Mouse (Mus musculus) liver, embryonic 14.5 days (tissue): Measurements from ENCODE around the gene Gcfc2. TPM values are rescaled to one million over a fixed set of nuclear protein-coding genes. Genes with fewer than 3 reads are reported as not detected.

Experiments
- ATAC-seq: fragments of 200-750 bp; cut with Nextera tagmentation; 2 replicates; pipeline ENCODE4 v1.8.0; 2017; ENCODE audit warnings: moderate number of reproducible peaks, mild to moderate bottlenecking, moderate library complexity; ENCODE audit not compliant: insufficient read depth
- DNase-seq, 3 experiments: peaks; one replicate each; pipeline ENCODE4 v3.0.0-alpha.2; 2012 to 2013; ENCODE audit warnings: low read depth in 3 of 3, low spot score in 3 of 3
- H3K27ac ChIP-seq: fragments of 300-500 bp; sonication (generic); 2 replicates; pipeline ENCODE4 v1.5.1; 2014; ENCODE audit warnings: moderate library complexity, mild to moderate bottlenecking, control low read depth, inconsistent platforms
- H3K27me3 ChIP-seq: fragments of 300-500 bp; sonication (generic); 2 replicates; pipeline ENCODE4 v1.6.1; 2014; ENCODE audit warnings: mild to moderate bottlenecking, low read length, moderate library complexity; ENCODE audit not compliant: control insufficient read depth, insufficient read depth
- H3K36me3 ChIP-seq: fragments of 300-500 bp; sonication (generic); replicated peaks from 2 replicates; pipeline ENCODE4 v1.6.1; 2014; ENCODE audit warnings: low read depth; ENCODE audit not compliant: control insufficient read depth, insufficient read depth
- H3K4me1 ChIP-seq, 2 experiments: fragments of 200-500 bp in 1 of 2; fragments of 300-500 bp in 1 of 2; sonication (generic) in 1 of 2; replicated peaks; 2 replicates each; pipeline ENCODE4 v1.6.1; 2012 to 2014; ENCODE audit warnings: antibody characterized with exemption in 1 of 2, inconsistent platforms in 1 of 2, low read length in 1 of 2; ENCODE audit not compliant: control insufficient read depth in 2 of 2, insufficient read depth in 2 of 2
- H3K4me2 ChIP-seq: fragments of 300-500 bp; sonication (generic); 2 replicates; pipeline ENCODE4 v1.6.1; 2014; ENCODE audit warnings: low read depth, mild to moderate bottlenecking, control low read depth, moderate library complexity
- H3K4me3 ChIP-seq, 2 experiments: fragments of 200-500 bp in 1 of 2; fragments of 300-500 bp in 1 of 2; sonication (generic) in 1 of 2; 2 replicates each; pipeline ENCODE4 v1.5.1; 2012 to 2014; ENCODE audit warnings: low read depth in 2 of 2, low read length in 2 of 2, mild to moderate bottlenecking in 2 of 2, control low read depth in 1 of 2, inconsistent platforms in 1 of 2, moderate library complexity in 1 of 2; ENCODE audit not compliant: insufficient read depth in 1 of 2
- H3K9ac ChIP-seq: fragments of 300-500 bp; sonication (generic); replicated peaks from 2 replicates; pipeline ENCODE4 v1.6.1; 2014; ENCODE audit warnings: mild to moderate bottlenecking, control low read depth, moderate library complexity
- H3K9me3 ChIP-seq: fragments of 300-500 bp; sonication (generic); 2 replicates; pipeline ENCODE4 v1.6.1; 2016; ENCODE audit warnings: low read length, mixed read lengths; ENCODE audit not compliant: control insufficient read depth
- CTCF ChIP-seq: IDR thresholded peaks from 2 replicates; pipeline ENCODE4 v1.5.1; 2016; ENCODE audit warnings: antibody characterized with exemption, low read depth, control low read depth
- EP300 ChIP-seq: IDR thresholded peaks from 2 replicates; pipeline ENCODE4 v1.6.1; 2016; ENCODE audit warnings: antibody characterized with exemption, low read depth
- WGBS: fragments of 180-500 bp; shearing (Covaris S2); extraction: QIAGEN DNeasy Blood & Tissue Kit; methylation state at CpG from one replicate; pipeline ENCODE4 v1.1.7; 2014; ENCODE audit not compliant: insufficient replicate concordance; 5-methylcytosine and 5-hydroxymethylcytosine counted together
- polyA plus RNA-seq, 2 experiments: library from polyadenylated mRNA; depleted of rRNA in 1 of 2; stranded (reverse) in 1 of 2; unstranded in 1 of 2; fragments of >200 nt; fragmentation: Nextera tagmentation in 1 of 2; extraction: Ambion mirVana in 1 of 2; gene quantifications; 2 replicates each; pipeline versions ENCODE4 v1.2.1 to v1.2.3; 2012 to 2014

Gene Gcfc2
- polyA plus RNA-seq, 2 experiments, result 2.5 to 4.3 TPM

- ATAC-seq, result no peak
- Histone ChIP-seq H3K27ac (no peak overlapping the region), H3K4me1 (no peaks in the 10 kb centered on the region), H3K4me3 (no peak overlapping the region), H3K36me3 (peaks cover 38% of the 10 kb centered on the region), H3K27me3 (no peaks in the 10 kb centered on the region), H3K4me2 (no peak overlapping the region), H3K9ac (no peak overlapping the region), H3K9me3 (no peaks in the 10 kb centered on the region)
- WGBS, result 68% methylated on average over 11 of the region's 11 CpGs
- DNase-seq, result no peak
- TF ChIP-seq CTCF (no peak), EP300 (no peak)
Observed at GRCm38 (mm10) chr6:81957992-81958391, 34.5 kb downstream of the Gcfc2 start.

GRCm38 (mm10) chr6:81959866-81960265, 36.4 kb downstream of the Gcfc2 start:
- no peak for ATAC-seq
- Histone ChIP-seq H3K9ac (no peak overlapping the region), H3K27me3 (no peaks in the 10 kb centered on the region), H3K4me3 (no peak overlapping the region), H3K27ac (no peak overlapping the region), H3K36me3 (peaks cover 37% of the 10 kb centered on the region), H3K4me1 (peaks cover under 1 to 4% of the 10 kb centered on the region in 2 experiments; a peak in 3 of 4 replicates), H3K4me2 (no peak overlapping the region), H3K9me3 (no peaks in the 10 kb centered on the region)
- DNase-seq, result no peak
- TF ChIP-seq CTCF (no peak), EP300 (no peak)
- WGBS, result 82% methylated on average over 8 of the region's 8 CpGs

DNA sequence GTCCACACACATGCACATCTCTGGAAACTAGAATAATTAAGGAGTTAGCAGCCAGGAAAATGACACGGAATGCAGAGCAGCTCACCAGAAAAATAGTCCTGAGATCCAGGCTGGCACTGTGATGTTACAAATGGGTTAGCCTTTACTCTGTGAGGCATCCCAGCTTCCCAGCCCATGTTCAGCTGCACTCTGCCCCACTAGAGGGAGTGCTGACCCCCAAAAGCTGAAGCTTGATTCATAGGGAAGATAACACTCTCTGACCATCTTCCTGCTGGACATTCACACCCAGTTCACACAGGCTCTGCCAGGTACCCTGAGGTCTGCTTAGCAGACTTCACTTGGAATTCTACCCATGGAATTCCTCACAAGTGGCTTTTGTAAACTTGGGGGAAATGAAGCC, 36.8 kb downstream of the Gcfc2 start:
- Histone ChIP-seq H3K9ac (no peak overlapping the region), H3K27me3 (no peaks in the 10 kb centered on the region), H3K36me3 (peaks cover 37% of the 10 kb centered on the region), H3K4me1 (peaks cover 4 to 5% of the 10 kb centered on the region in 2 experiments; a peak in 3 of 4 replicates), H3K27ac (no peak overlapping the region), H3K4me2 (no peak overlapping the region), H3K9me3 (no peaks in the 10 kb centered on the region), H3K4me3 (no peak overlapping the region)
- no peak for DNase-seq
- ATAC-seq, result no peak
- no peak for TF ChIP-seq CTCF
- WGBS, result 70% methylated on average over 1 of the region's 1 CpGs

GRCm38 (mm10) chr6:81965296-81966067, 42.0 kb downstream of the Gcfc2 start, which contains the start of gene Mrpl19:
Gene Mrpl19, minus strand, starts transcription at chr6:81965958.
- H3K27ac ChIP-seq, result no peak within 1 kb of the TSS
- peak; percentile 98 for ATAC-seq
- WGBS, result under 1% methylated on average over 44 of the region's 44 CpGs

DNA sequence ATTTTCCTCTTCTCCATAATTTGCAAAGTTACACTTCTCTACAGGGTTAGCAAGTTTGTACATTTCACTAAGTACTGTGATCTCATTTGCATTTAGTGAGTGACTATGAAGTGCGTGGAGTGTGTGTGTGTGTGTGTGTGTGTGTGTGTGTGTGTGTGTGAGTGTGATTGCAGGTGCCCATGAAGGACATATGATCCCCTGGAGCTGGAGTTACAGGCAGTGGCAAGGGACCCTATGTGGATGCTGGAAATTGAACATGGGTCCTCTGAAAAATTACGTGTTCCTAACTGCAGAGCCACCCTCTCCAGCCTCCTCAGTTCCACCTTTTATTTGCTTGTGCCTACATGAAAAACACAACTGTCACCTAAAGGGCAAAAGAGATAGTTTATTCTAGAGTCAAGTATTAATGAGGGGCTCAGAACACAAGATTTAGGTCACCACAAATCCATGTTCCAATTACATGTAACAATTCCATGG, 42.6 kb downstream of the Gcfc2 start:
- WGBS, result 56% methylated on average over 2 of the region's 2 CpGs
- peak overlapping the region; percentile 77 for H3K4me2 ChIP-seq
- peaks cover 10% of the 10 kb centered on the region for H3K36me3 ChIP-seq
- ATAC-seq, result peak; percentile 30
- DNase-seq, result no peak
- no peaks in the 10 kb centered on the region for H3K9me3 ChIP-seq
- H3K9ac ChIP-seq, result peak overlapping the region; percentile 34; the same call in 1 of the 2 replicates
- H3K27me3 ChIP-seq, result no peaks in the 10 kb centered on the region
- H3K4me1 ChIP-seq, result peaks cover 5 to 6% of the 10 kb centered on the region in 2 experiments; a peak in 3 of 4 replicates
- H3K4me3 ChIP-seq, result peak overlapping the region; percentile 26 to 93
- TF ChIP-seq CTCF, result no peak
- TF ChIP-seq EP300, result no peak
- H3K27ac ChIP-seq, result no peak overlapping the region

More at GRCm38 (mm10) chr6:81965296-81966067, 42.0 kb downstream of the Gcfc2 start, which contains the start of gene Mrpl19:
- Histone ChIP-seq H3K27me3 (no peaks in the 10 kb centered on the region), H3K4me1 (peaks cover 5 to 6% of the 10 kb centered on the region in 2 experiments; a peak in 3 of 4 replicates), H3K36me3 (peaks cover 16% of the 10 kb centered on the region), H3K4me2 (peak within 1 kb of the TSS; percentile 77), H3K4me3 (peak within 1 kb of the TSS; percentile 81 to 93), H3K9me3 (no peaks in the 10 kb centered on the region), H3K9ac (peak within 1 kb of the TSS; percentile 83)
- DNase-seq, result peak; percentile 79 to 84 (median 81)
- TF ChIP-seq EP300 (no peak), CTCF (no peak)
